Mouse (Mus musculus) erythroblast, embryonic 14.5 days (primary cell): ENCODE measurements around the gene Spty2d1.

Experiments used
- GATA1 ChIP-seq: IDR thresholded peaks from 2 replicates; pipeline ENCODE4 v1.6.1; 2012; ENCODE audit warnings: low read length, inconsistent platforms, mixed read lengths
- TAL1 ChIP-seq: IDR thresholded peaks from 3 replicates; pipeline ENCODE4 v1.6.1; 2012; ENCODE audit warnings: low read length, inconsistent platforms, mixed read lengths

DNA sequence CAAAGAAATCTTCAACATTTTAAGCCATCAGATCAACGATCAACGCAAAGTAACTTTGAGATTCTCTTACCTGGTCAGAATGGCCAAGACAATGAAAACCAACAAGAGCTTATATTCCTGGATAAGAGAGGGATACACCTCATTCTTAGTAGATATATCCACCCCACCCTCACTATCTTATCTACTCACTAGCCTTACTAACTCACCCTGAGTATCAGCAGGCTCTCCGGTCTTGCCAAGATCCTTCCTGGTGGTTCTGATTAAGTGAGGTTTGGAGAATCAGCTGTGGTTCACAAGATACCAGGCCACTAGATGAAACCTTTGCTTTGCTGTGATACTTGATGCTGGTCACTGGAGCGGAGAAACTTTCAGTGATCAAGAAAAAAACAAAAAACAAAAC is 33.6 kb downstream of the Spty2d1 start:
- no peak for TF ChIP-seq TAL1
- TF ChIP-seq GATA1, result no peak
